Mouse (Mus musculus) midbrain, postnatal 0 days (tissue): ENCODE data around the gene Ifna16. TPM values are rescaled to one million over a fixed set of nuclear protein-coding genes. Genes with fewer than 3 reads are reported as not detected.

Experiments used
- ATAC-seq: fragments of 200-750 bp; cut with Nextera tagmentation; 2 replicates; pipeline ENCODE4 v1.8.0; 2017; ENCODE audit warnings: moderate number of reproducible peaks, mild to moderate bottlenecking, moderate TSS enrichment, moderate library complexity; ENCODE audit not compliant: low FRiP score
- DNase-seq: peaks from one replicate; pipeline ENCODE4 v3.0.0-alpha.2; 2015; ENCODE audit warnings: low spot score
- H3K27ac ChIP-seq: fragments of 300-500 bp; sonication (generic); 2 replicates; pipeline ENCODE4 v1.5.1; 2014; ENCODE audit warnings: low read depth, mild to moderate bottlenecking, low read length, mixed read lengths
- H3K27me3 ChIP-seq: fragments of 300-500 bp; sonication (generic); 2 replicates; pipeline ENCODE4 v1.6.1; 2014; ENCODE audit warnings: low read length, control low read depth, mixed read lengths; ENCODE audit not compliant: insufficient read depth
- H3K36me3 ChIP-seq: fragments of 300-500 bp; sonication (generic); 2 replicates; pipeline ENCODE4 v1.6.1; 2014; ENCODE audit warnings: low read length, control low read depth, mixed read lengths; ENCODE audit not compliant: insufficient read depth
- H3K4me1 ChIP-seq: fragments of 300-500 bp; sonication (generic); 2 replicates; pipeline ENCODE4 v1.6.1; 2014; ENCODE audit warnings: mild to moderate bottlenecking, control low read depth, antibody characterized with exemption, low read length, mixed read lengths; ENCODE audit not compliant: insufficient read depth
- H3K4me2 ChIP-seq: fragments of 300-500 bp; sonication (generic); 2 replicates; pipeline ENCODE4 v1.6.1; 2014; ENCODE audit warnings: low read depth, mild to moderate bottlenecking, low read length, mixed read lengths; ENCODE audit not compliant: poor library complexity, severe bottlenecking
- H3K4me3 ChIP-seq: fragments of 300-500 bp; sonication (generic); 2 replicates; pipeline ENCODE4 v1.5.1; 2014; ENCODE audit warnings: low read depth, mild to moderate bottlenecking, low read length, moderate library complexity
- H3K9ac ChIP-seq: fragments of 300-500 bp; sonication (generic); replicated peaks from 2 replicates; pipeline ENCODE4 v1.6.1; 2014; ENCODE audit warnings: mild to moderate bottlenecking, low read length, moderate library complexity, mixed read lengths; ENCODE audit not compliant: poor library complexity, severe bottlenecking
- H3K9me3 ChIP-seq: fragments of 300-500 bp; sonication (generic); 2 replicates; pipeline ENCODE4 v1.6.1; 2016; ENCODE audit warnings: low read length, control low read depth
- CTCF ChIP-seq: IDR thresholded peaks from 2 replicates; pipeline ENCODE4 v1.5.1; 2016; ENCODE audit warnings: antibody characterized with exemption, mild to moderate bottlenecking
- WGBS: fragments of 180-500 bp; shearing (Covaris S2); extraction: QIAGEN DNeasy Blood & Tissue Kit; methylation state at CpG from one replicate; pipeline ENCODE4 v1.1.7; 2014; 5-methylcytosine and 5-hydroxymethylcytosine counted together
- polyA plus RNA-seq: library from polyadenylated mRNA; unstranded; fragments of >200 nt; fragmentation: Nextera tagmentation; extraction: Ambion mirVana; gene quantifications from 2 replicates; pipeline ENCODE4 v1.2.1, GENCODE M21; 2015
- total RNA-seq: library from RNA; depleted of rRNA; stranded (reverse); fragments of >200 nt; gene quantifications from 2 replicates; pipeline ENCODE4 v1.2.3, GENCODE M21; 2014

Ifna16 gene
- total and polyA plus RNA-seq, 2 experiments from 2014 or later, result not detected

DNA sequence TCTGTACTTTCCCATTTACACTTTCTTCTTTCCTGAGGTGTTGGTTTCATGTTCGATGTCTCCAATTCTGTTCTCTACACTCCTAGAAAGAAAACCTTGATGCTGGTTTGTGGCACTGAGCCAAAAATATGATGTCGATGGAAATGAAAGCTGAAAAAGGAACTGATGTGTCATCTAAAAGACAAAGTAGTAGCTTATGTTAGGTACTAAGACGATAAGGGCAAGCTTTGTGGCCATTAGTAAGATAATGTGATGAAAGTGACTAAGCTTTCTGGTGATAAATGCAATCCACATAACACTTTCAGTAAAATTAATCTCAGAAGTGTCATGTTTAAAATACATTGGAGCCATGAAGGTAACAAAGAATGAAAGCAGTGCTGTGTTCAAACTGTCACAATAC, 4.6 kb upstream of the Ifna16 start:
- WGBS, result 80% methylated on average over 3 of the region's 3 CpGs
- Histone ChIP-seq H3K36me3 (no peaks in the 10 kb centered on the region), H3K4me2 (no peak overlapping the region), H3K27ac (no peak overlapping the region), H3K9me3 (no peaks in the 10 kb centered on the region), H3K4me3 (no peak overlapping the region), H3K27me3 (no peaks in the 10 kb centered on the region), H3K4me1 (no peaks in the 10 kb centered on the region), H3K9ac (no peak overlapping the region)
- TF ChIP-seq CTCF, result no peak
- DNase-seq (no peak), ATAC-seq (no peak)

GRCm38 (mm10) chr4:88680362-88680761, 3.6 kb upstream of the Ifna16 start:
- H3K27me3 ChIP-seq, result no peaks in the 10 kb centered on the region
- H3K4me3 ChIP-seq, result no peak overlapping the region
- H3K27ac ChIP-seq, result no peak overlapping the region
- H3K9ac ChIP-seq, result no peak overlapping the region
- peak; percentile 67 for TF ChIP-seq CTCF
- no peaks in the 10 kb centered on the region for H3K4me1 ChIP-seq
- no peaks in the 10 kb centered on the region for H3K9me3 ChIP-seq
- no peak overlapping the region for H3K4me2 ChIP-seq
- DNase-seq, result peak; percentile 24
- WGBS, result 47% methylated on average over 8 of the region's 8 CpGs
- H3K36me3 ChIP-seq, result no peaks in the 10 kb centered on the region
- ATAC-seq, result no peak

GRCm38 (mm10) chr4:88655461-88655860, 21.3 kb downstream of the Ifna16 start:
- ATAC-seq, result no peak
- WGBS, result 56% methylated on average over 1 of the region's 1 CpGs
- no peak for DNase-seq
- Histone ChIP-seq H3K4me3 (no peak overlapping the region), H3K27ac (no peak overlapping the region), H3K9me3 (no peaks in the 10 kb centered on the region), H3K4me2 (no peak overlapping the region), H3K27me3 (no peaks in the 10 kb centered on the region), H3K4me1 (no peaks in the 10 kb centered on the region), H3K9ac (no peak overlapping the region), H3K36me3 (no peaks in the 10 kb centered on the region)
- no peak for TF ChIP-seq CTCF

DNA sequence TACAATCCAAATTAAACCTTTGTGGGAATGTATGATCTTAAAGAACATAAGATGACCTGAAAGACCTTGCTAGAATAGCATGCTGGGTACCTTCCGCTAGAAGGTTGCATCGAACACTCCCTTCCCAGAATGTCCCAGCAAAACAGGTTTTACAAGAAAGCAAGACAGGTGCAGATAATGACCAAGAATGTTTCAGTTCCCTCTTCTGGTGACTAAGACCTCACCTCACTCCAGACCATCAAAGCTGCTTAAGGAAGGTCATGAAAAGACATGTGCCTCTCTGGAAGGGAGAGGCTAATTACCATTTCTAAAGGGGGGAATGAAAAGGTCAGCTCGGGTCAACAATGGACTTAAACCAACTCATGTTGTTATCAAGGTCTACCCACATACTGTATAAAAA, 23.1 kb downstream of the Ifna16 start:
- no peak overlapping the region for H3K4me2 ChIP-seq
- no peak overlapping the region for H3K4me3 ChIP-seq
- DNase-seq (no peak), ATAC-seq (no peak)
- H3K4me1 ChIP-seq, result no peaks in the 10 kb centered on the region
- H3K27ac ChIP-seq, result no peak overlapping the region
- H3K27me3 ChIP-seq, result no peaks in the 10 kb centered on the region
- H3K9me3 ChIP-seq, result no peaks in the 10 kb centered on the region
- H3K9ac ChIP-seq, result no peak overlapping the region
- WGBS, result 73% methylated on average over 3 of the region's 3 CpGs
- H3K36me3 ChIP-seq, result no peaks in the 10 kb centered on the region
- no peak for TF ChIP-seq CTCF

- Histone ChIP-seq H3K27me3 (no peaks in the 10 kb centered on the region), H3K9me3 (no peaks in the 10 kb centered on the region), H3K4me1 (no peaks in the 10 kb centered on the region), H3K4me2 (no peak within 1 kb of the TSS), H3K4me3 (no peak within 1 kb of the TSS), H3K36me3 (no peaks in the 10 kb centered on the region), H3K27ac (no peak within 1 kb of the TSS), H3K9ac (no peak within 1 kb of the TSS)
- ATAC-seq, result no peak
- TF ChIP-seq CTCF, result no peak
- DNase-seq, result no peak
- 58% methylated on average over 2 of the region's 2 CpGs for WGBS
Measured at GRCm38 (mm10) chr4:88644359-88644758, 32.4 kb downstream of the Ifna16 start, which contains the start of gene Ifna13. Ifna13 (minus strand) TSS chr4:88644459.

- Histone ChIP-seq H3K9ac (no peak overlapping the region), H3K4me2 (no peak overlapping the region), H3K4me3 (no peak overlapping the region), H3K36me3 (no peaks in the 10 kb centered on the region), H3K4me1 (no peaks in the 10 kb centered on the region), H3K9me3 (no peaks in the 10 kb centered on the region), H3K27me3 (no peaks in the 10 kb centered on the region), H3K27ac (no peak overlapping the region)
- ATAC-seq (no peak), DNase-seq (no peak)
- no peak for TF ChIP-seq CTCF
- WGBS, result 37% methylated on average over 2 of the region's 2 CpGs
Measured at GRCm38 (mm10) chr4:88642526-88642925, 34.2 kb downstream of the Ifna16 start.
